Mouse (Mus musculus) kidney, adult 2 months (tissue): ENCODE measurements around the gene Psmc6.

Experiments
- CTCF ChIP-seq: fragments of 200-500 bp; conservative IDR thresholded peaks from 2 replicates; pipeline ENCODE4 v1.5.1; 2011; ENCODE audit warnings: low read depth, mild to moderate bottlenecking, control low read depth, low read length, moderate library complexity, mixed read lengths; ENCODE audit not compliant: insufficient read depth, insufficient read length
- POLR2A ChIP-seq: fragments of 200-500 bp; IDR thresholded peaks from one replicate; pipeline ENCODE4 v1.6.1; 2011; ENCODE audit warnings: low read depth, low read length, control low read depth

DNA sequence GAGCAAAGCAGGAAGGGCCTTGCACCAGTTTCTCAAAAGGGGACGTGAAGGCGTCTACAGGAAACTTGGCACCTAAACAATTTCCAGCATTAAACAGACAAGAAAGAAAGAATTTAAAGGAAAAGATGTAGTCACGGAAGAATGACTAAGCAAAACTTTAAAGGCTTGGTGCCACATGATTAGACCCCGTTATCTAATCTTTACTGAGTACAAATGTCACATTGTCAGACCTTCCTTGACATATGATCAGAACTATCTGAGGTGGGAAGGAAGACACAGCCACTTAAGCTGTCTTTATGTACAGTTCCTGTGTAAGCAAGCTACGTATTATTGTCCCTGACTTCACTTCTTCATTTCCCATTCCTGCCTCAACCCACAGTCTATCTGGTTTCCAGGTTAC lies 8.0 kb upstream of the Psmc6 start:
- TF ChIP-seq CTCF = no peak
- TF ChIP-seq POLR2A = no peak
